Comparison of ENCODE assay signal across 8 mouse cellular contexts in the genomic region with DNA sequence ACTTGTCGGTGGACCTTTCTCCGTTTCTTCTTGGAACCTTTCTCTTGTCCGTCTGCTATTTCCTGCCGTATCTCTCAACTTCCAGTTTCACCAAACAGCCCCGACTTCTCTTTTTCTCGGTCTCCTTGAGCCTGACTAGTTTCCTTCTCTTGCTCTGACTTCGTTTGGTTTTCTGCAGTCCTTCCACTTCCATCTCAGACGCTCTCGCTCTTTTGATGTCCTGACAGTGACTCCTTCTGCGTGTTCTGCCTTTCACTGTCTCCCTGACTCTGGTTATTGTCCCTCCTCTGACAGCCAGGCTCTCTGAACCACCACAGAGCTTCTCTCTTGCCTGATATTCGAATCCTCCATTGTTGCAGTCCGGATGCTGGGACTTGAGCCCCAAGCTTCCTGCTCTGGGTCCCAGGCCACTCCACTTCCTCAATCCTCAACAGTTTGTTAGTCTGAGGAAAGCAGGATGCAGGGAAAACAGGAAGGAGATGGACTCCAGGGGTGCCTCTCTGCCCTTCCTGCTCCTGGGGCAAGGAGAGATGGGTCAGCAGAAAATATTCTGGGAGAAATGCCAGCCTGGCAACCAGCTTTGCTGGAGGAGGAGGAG. TPM values are rescaled to one million over a fixed set of nuclear protein-coding genes. Genes with fewer than 3 reads are reported as not detected.
A peak's percentile ranks its signal among the peaks of the same experiment; 100 is the strongest.
DNase-seq lines count a peak whose midpoint lies in the region; ATAC-seq and TF ChIP-seq lines count a peak whose summit lies in the region.

No protein-coding gene starts in this region.

- TF ChIP-seq CTCF in liver, embryonic 14.5 days (IDR thresholded peaks at IDR 0.05; ENCODE audit: low read depth) = no peak

- no peak for TF ChIP-seq EP300 in liver, embryonic 14.5 days (IDR thresholded peaks at IDR 0.05; ENCODE audit: low read depth)

- H3K36me3 ChIP-seq in forebrain, embryonic 14.5 days (ENCODE audit: control insufficient read depth, insufficient read depth, low read length) = no peaks in the 10 kb centered on the region
- H3K36me3 ChIP-seq in hindbrain, embryonic 16.5 days (ENCODE audit: control insufficient read depth, insufficient read depth, low read length) = no peaks in the 10 kb centered on the region
- no peaks in the 10 kb centered on the region for H3K36me3 ChIP-seq in liver, embryonic 14.5 days (replicated peaks; ENCODE audit: control insufficient read depth, insufficient read depth, low read depth)
- peaks cover 2% of the 10 kb centered on the region for H3K36me3 ChIP-seq in neural tube, embryonic 12.5 days

- peak overlapping the region; percentile 22 for H3K9ac ChIP-seq in forebrain, embryonic 14.5 days (ENCODE audit: low read length)
- H3K9ac ChIP-seq in hindbrain, embryonic 16.5 days (ENCODE audit: low read depth, low read length) = peak overlapping the region; percentile 1; the same call in 1 of the 2 replicates
- H3K9ac ChIP-seq in liver, embryonic 14.5 days (replicated peaks) = peak overlapping the region; percentile 9; the same call in 1 of the 2 replicates
- peak overlapping the region; percentile 44; the same call in 1 of the 2 replicates for H3K9ac ChIP-seq in neural tube, embryonic 12.5 days

- no peaks in the 10 kb centered on the region for H3K27me3 ChIP-seq in forebrain, embryonic 14.5 days (replicated peaks; ENCODE audit: control insufficient read depth, insufficient read depth, low read length)
- no peaks in the 10 kb centered on the region for H3K27me3 ChIP-seq in hindbrain, embryonic 16.5 days (replicated peaks; ENCODE audit: control insufficient read depth, insufficient read depth, low read length)
- peaks cover 39% of the 10 kb centered on the region for H3K27me3 ChIP-seq in liver, embryonic 14.5 days (ENCODE audit: control insufficient read depth, insufficient read depth, low read length)
- no peaks in the 10 kb centered on the region for H3K27me3 ChIP-seq in neural tube, embryonic 12.5 days (replicated peaks)

- H3K4me2 ChIP-seq in forebrain, embryonic 14.5 days (ENCODE audit: low read length) = peak overlapping the region; percentile 97
- peak overlapping the region; percentile 100 for H3K4me2 ChIP-seq in hindbrain, embryonic 16.5 days (ENCODE audit: low read length)
- peak overlapping the region; percentile 63 for H3K4me2 ChIP-seq in liver, embryonic 14.5 days (ENCODE audit: low read depth)
- peak overlapping the region; percentile 93 for H3K4me2 ChIP-seq in neural tube, embryonic 12.5 days (replicated peaks)

- ATAC-seq in forebrain, embryonic 14.5 days = no peak
- no peak for ATAC-seq in hindbrain, embryonic 16.5 days
- ATAC-seq in liver, embryonic 14.5 days (ENCODE audit: insufficient read depth) = no peak
- no peak for ATAC-seq in neural tube, embryonic 12.5 days (ENCODE audit: low FRiP score, low read depth)

- DNase-seq in ovary, adult 18-20 months (ENCODE audit: low spot score) = peak; percentile 40
- no peak for DNase-seq in ovary, postnatal 36 days (ENCODE audit: low spot score)
- DNase-seq in forebrain, embryonic 14.5 days (ENCODE audit: low spot score) = no peak
- DNase-seq in liver, embryonic 14.5 days (ENCODE audit: low read depth in 3 of 3, low spot score in 3 of 3) = no peak
- DNase-seq in urinary bladder, postnatal 4 days (ENCODE audit: low spot score in 2 of 2) = no peak
- DNase-seq in thymus, postnatal 0 days (ENCODE audit: low spot score) = no peak

- no peaks in the 10 kb centered on the region for H3K9me3 ChIP-seq in forebrain, embryonic 14.5 days (replicated peaks; ENCODE audit: control insufficient read depth, low read length)
- no peaks in the 10 kb centered on the region for H3K9me3 ChIP-seq in hindbrain, embryonic 16.5 days (ENCODE audit: control insufficient read depth, low read length)
- no peaks in the 10 kb centered on the region for H3K9me3 ChIP-seq in liver, embryonic 14.5 days (ENCODE audit: control insufficient read depth, low read length)
- H3K9me3 ChIP-seq in neural tube, embryonic 12.5 days = no peaks in the 10 kb centered on the region

- H3K27ac ChIP-seq in forebrain, embryonic 14.5 days (ENCODE audit: low read depth, low read length) = peak overlapping the region; percentile 46; the same call in 1 of the 2 replicates
- H3K27ac ChIP-seq in hindbrain, embryonic 16.5 days (ENCODE audit: low read depth, low read length) = peak overlapping the region; percentile 71
- H3K27ac ChIP-seq in liver, embryonic 14.5 days = peak overlapping the region; percentile 33
- H3K27ac ChIP-seq in neural tube, embryonic 12.5 days = no peak overlapping the region; the same call in 1 of the 2 replicates

- WGBS in forebrain, embryonic 14.5 days = 56% methylated on average over 12 of the region's 12 CpGs
- WGBS in hindbrain, embryonic 16.5 days = 51% methylated on average over 12 of the region's 12 CpGs
- WGBS in liver, embryonic 14.5 days (ENCODE audit: insufficient replicate concordance) = 8% methylated on average over 12 of the region's 12 CpGs
- 57% methylated on average over 12 of the region's 12 CpGs for WGBS in neural tube, embryonic 12.5 days

- H3K4me1 ChIP-seq in forebrain, embryonic 14.5 days (ENCODE audit: control insufficient read depth, insufficient read depth, low read length) = peaks cover 4% of the 10 kb centered on the region; the same call in 1 of the 2 replicates
- peaks cover 23% of the 10 kb centered on the region for H3K4me1 ChIP-seq in hindbrain, embryonic 16.5 days (ENCODE audit: control insufficient read depth, insufficient read depth, low read depth, low read length)
- H3K4me1 ChIP-seq in liver, embryonic 14.5 days (replicated peaks; ENCODE audit: control insufficient read depth in 2 of 2, insufficient read depth in 2 of 2, low read length in 1 of 2) = peaks cover 0 to 14% of the 10 kb centered on the region in 2 experiments; a peak in 2 of 4 replicates
- peaks cover 51% of the 10 kb centered on the region for H3K4me1 ChIP-seq in neural tube, embryonic 12.5 days

- peak overlapping the region; percentile 62; the same call in 1 of the 2 replicates for H3K4me3 ChIP-seq in forebrain, embryonic 14.5 days (ENCODE audit: low read depth, low read length)
- peak overlapping the region; percentile 16; the same call in 1 of the 2 replicates for H3K4me3 ChIP-seq in hindbrain, embryonic 16.5 days (ENCODE audit: low read length)
- H3K4me3 ChIP-seq in liver, embryonic 14.5 days (ENCODE audit: insufficient read depth in 1 of 2, low read depth in 2 of 2, low read length in 2 of 2) = peak overlapping the region; percentile 64 to 72
- peak overlapping the region; percentile 61 for H3K4me3 ChIP-seq in neural tube, embryonic 12.5 days

RNA-seq across cellular contexts. Expression of a gene that starts 1.9 kb away (rescaled TPM):
- 125 and 139 TPM in 2 replicates for polyA plus RNA-seq in forebrain, embryonic 14.5 days (2014; fragmentation: Nextera tagmentation; extraction: Ambion mirVana)
- 120 and 161 TPM in 2 replicates for polyA plus RNA-seq in hindbrain, embryonic 16.5 days (2015; fragmentation: Nextera tagmentation; extraction: Ambion mirVana)
- polyA plus RNA-seq in liver, embryonic 14.5 days (2012; rRNA removed) = 60.6 and 71.4 TPM in 2 replicates
- polyA plus RNA-seq in liver, embryonic 14.5 days (2014; fragmentation: Nextera tagmentation; extraction: Ambion mirVana) = 115 and 123 TPM in 2 replicates
- polyA plus RNA-seq in neural tube, embryonic 12.5 days (2016; fragmentation: Nextera tagmentation; extraction: Ambion mirVana) = 327 and 330 TPM in 2 replicates
- 85.0 and 98.4 TPM in 2 replicates for polyA plus RNA-seq in thymus, postnatal 0 days (2015; fragmentation: Nextera tagmentation; extraction: Ambion mirVana)

RNA-seq across cellular contexts. Expression of a gene that starts 18.9 kb away (rescaled TPM):
- polyA plus RNA-seq in forebrain, embryonic 14.5 days (2014; fragmentation: Nextera tagmentation; extraction: Ambion mirVana) = 135 and 150 TPM in 2 replicates
- polyA plus RNA-seq in hindbrain, embryonic 16.5 days (2015; fragmentation: Nextera tagmentation; extraction: Ambion mirVana) = 33.1 and 44.9 TPM in 2 replicates
- 57.7 and 108 TPM in 2 replicates for polyA plus RNA-seq in liver, embryonic 14.5 days (2012; rRNA removed)
- 197 and 214 TPM in 2 replicates for polyA plus RNA-seq in liver, embryonic 14.5 days (2014; fragmentation: Nextera tagmentation; extraction: Ambion mirVana)
- 190 and 194 TPM in 2 replicates for polyA plus RNA-seq in neural tube, embryonic 12.5 days (2016; fragmentation: Nextera tagmentation; extraction: Ambion mirVana)
- polyA plus RNA-seq in thymus, postnatal 0 days (2015; fragmentation: Nextera tagmentation; extraction: Ambion mirVana) = 298 and 329 TPM in 2 replicates

RNA-seq across cellular contexts. Expression of a gene that starts 46.2 kb away (rescaled TPM):
- 0.08 TPM in 1 of 2 replicates, not detected in the other for polyA plus RNA-seq in forebrain, embryonic 14.5 days (2014; fragmentation: Nextera tagmentation; extraction: Ambion mirVana)
- polyA plus RNA-seq in hindbrain, embryonic 16.5 days (2015; fragmentation: Nextera tagmentation; extraction: Ambion mirVana) = 0.16 TPM in 2 replicates
- polyA plus RNA-seq in liver, embryonic 14.5 days (2012; rRNA removed) = 0.36 and 0.42 TPM in 2 replicates
- polyA plus RNA-seq in liver, embryonic 14.5 days (2014; fragmentation: Nextera tagmentation; extraction: Ambion mirVana) = 0.09 and 0.33 TPM in 2 replicates
- 0.22 and 0.41 TPM in 2 replicates for polyA plus RNA-seq in neural tube, embryonic 12.5 days (2016; fragmentation: Nextera tagmentation; extraction: Ambion mirVana)
- polyA plus RNA-seq in thymus, postnatal 0 days (2015; fragmentation: Nextera tagmentation; extraction: Ambion mirVana) = 1.4 and 1.7 TPM in 2 replicates

Comparison
In these comparisons a context has a peak if more than half of its experiments do, and no peak if none do; other contexts are left out.
1. H3K4me3 ChIP-seq: peak in every context shown above with its lines; median percentile 68 in liver, embryonic 14.5 days; 62 in forebrain, embryonic 14.5 days; 61 in neural tube, embryonic 12.5 days; 16 in hindbrain, embryonic 16.5 days.